Mouse (Mus musculus) v-Abl transformed pro-B cells (cell line): ENCODE data around the gene Fbxo47.

Experiments used
- in situ Hi-C, 2 experiments: fragments of 400-800 bp; cut with MboI; formaldehyde crosslinking; loops; one replicate each; pipeline ENCODE4 v1.15.1; 2025; ENCODE audit not compliant: unreplicated experiment in 2 of 2

Gene Fbxo47

GRCm38 (mm10) chr11:97816916-97817315, 67.0 kb downstream of the Fbxo47 start:
- in situ Hi-C loops, result no loop called here

- in situ Hi-C loops, result no loop called here
These were observed 67.8 kb downstream of the Fbxo47 start for GRCm38 (mm10) chr11:97816176-97816575.

- in situ Hi-C loops, result no loop called here
These were observed 68.2 kb downstream of the Fbxo47 start for GRCm38 (mm10) chr11:97815736-97816135.

GRCm38 (mm10) chr11:97813746-97814515, 70.0 kb downstream of the Fbxo47 start:
- in situ Hi-C loops, result no loop called here

GRCm38 (mm10) chr11:97813085-97813484, 70.9 kb downstream of the Fbxo47 start:
- in situ Hi-C loops, result no loop called here

- in situ Hi-C loops, result no loop called here
These were observed 71.4 kb downstream of the Fbxo47 start for GRCm38 (mm10) chr11:97812491-97812921.

- in situ Hi-C loops, result no loop called here
These were observed 72.2 kb downstream of the Fbxo47 start for GRCm38 (mm10) chr11:97811569-97812362.

GRCm38 (mm10) chr11:97810970-97811369, 73.0 kb downstream of the Fbxo47 start:
- in situ Hi-C loops, result no loop called here

- in situ Hi-C loops, result no loop called here
These were observed 73.6 kb downstream of the Fbxo47 start for GRCm38 (mm10) chr11:97810356-97810755.

- in situ Hi-C loops, result no loop called here
These were observed 74.5 kb downstream of the Fbxo47 start for GRCm38 (mm10) chr11:97809235-97810121.

GRCm38 (mm10) chr11:97808621-97809234, 75.2 kb downstream of the Fbxo47 start:
- in situ Hi-C loops, result no loop called here

GRCm38 (mm10) chr11:97808093-97808492, 75.9 kb downstream of the Fbxo47 start:
- in situ Hi-C loops, result no loop called here

- in situ Hi-C loops, result no loop called here
These were observed 76.3 kb downstream of the Fbxo47 start for GRCm38 (mm10) chr11:97807626-97808025.

GRCm38 (mm10) chr11:97806613-97806964, 77.4 kb downstream of the Fbxo47 start:
- in situ Hi-C loops, result no loop called here

- in situ Hi-C loops, result no loop called here
These were observed 78.0 kb downstream of the Fbxo47 start for GRCm38 (mm10) chr11:97805662-97806612.

- in situ Hi-C loops, result loop anchor here in 1 of 2 experiments (5.0 kb wide), 1 partner anchor 182 kb away; the partner anchor contains the start of gene Plxdc1
These were observed 78.9 kb downstream of the Fbxo47 start for GRCm38 (mm10) chr11:97804841-97805661.

- in situ Hi-C loops, result loop anchor here in 1 of 2 experiments (5.0 kb wide), 1 partner anchor 183 kb away; the partner anchor contains the start of gene Plxdc1
These were observed 80.1 kb downstream of the Fbxo47 start for GRCm38 (mm10) chr11:97803847-97804246.
